Mouse (Mus musculus) E14TG2a.4 (cell line): ENCODE measurements around the gene Golt1b.

ENCODE experiments used
- CTCF ChIP-seq: conservative IDR thresholded peaks from 2 replicates; pipeline ENCODE4 v1.5.1; 2014; ENCODE audit warnings: low read length
- NANOG ChIP-seq: IDR thresholded peaks from 2 replicates; pipeline ENCODE4 v1.6.1; 2014; ENCODE audit warnings: borderline replicate concordance, low read length, mixed read lengths
- POU5F1 ChIP-seq: IDR thresholded peaks from 2 replicates; pipeline ENCODE4 v1.6.1; 2014; ENCODE audit warnings: low read length, borderline replicate concordance

- TF ChIP-seq CTCF = no peak
- TF ChIP-seq NANOG = no peak
- no peak for TF ChIP-seq POU5F1
These were observed 41.5 kb upstream of the Golt1b start, which contains the start of gene Pyroxd1 for GRCm38 (mm10) chr6:142345440-142346038.
